14 mouse cellular contexts compared by ENCODE assay signal in genomic region chr1:52730258-52730657, GRCm38 (mm10).
"Had no signal": no experiment of that assay in that cellular context is flagged by ENCODE, and none has a peak within 500 bp of the region (broad histone marks: within the 10 kb centered on the region; RNA-seq: fewer than 3 reads in every experiment).

No protein-coding gene starts in this region.

- H3K9me3 ChIP-seq: limb, embryonic 10.5 days; liver, embryonic 12.5 days; megakaryocyte, embryonic 14.5 days; midbrain, embryonic 12.5 days; stomach, embryonic 15.5 days had no signal

- H3K4me3 ChIP-seq: limb, embryonic 10.5 days; liver, embryonic 12.5 days; megakaryocyte, embryonic 14.5 days; midbrain, embryonic 12.5 days; stomach, embryonic 15.5 days had no signal

- H3K4me2 ChIP-seq: liver, embryonic 12.5 days; lung, embryonic 14.5 days; midbrain, embryonic 12.5 days; stomach, embryonic 15.5 days had no signal

- H3K27me3 ChIP-seq: megakaryocyte, embryonic 14.5 days had no signal

- H3K36me3 ChIP-seq: limb, embryonic 10.5 days; liver, embryonic 12.5 days; midbrain, embryonic 12.5 days; stomach, embryonic 15.5 days had no signal

- DNase-seq: kidney, postnatal 36 days; layer of hippocampus, adult 9-11 months; layer of hippocampus, postnatal 36 days; lung, embryonic 14.5 days; lung, postnatal 10 days; lung, postnatal 4 days; right cerebral cortex, postnatal 14 days; thymus, postnatal 4 days had no signal

- H3K9ac ChIP-seq: liver, embryonic 12.5 days; lung, embryonic 14.5 days; midbrain, embryonic 12.5 days; stomach, embryonic 15.5 days had no signal

- ATAC-seq: liver, embryonic 12.5 days had no signal

- H3K4me1 ChIP-seq: stomach, embryonic 15.5 days had no signal

- H3K27ac ChIP-seq: kidney, postnatal 0 days; limb, embryonic 10.5 days; liver, embryonic 12.5 days; midbrain, embryonic 12.5 days; stomach, embryonic 15.5 days had no signal
